In the genomic region with DNA sequence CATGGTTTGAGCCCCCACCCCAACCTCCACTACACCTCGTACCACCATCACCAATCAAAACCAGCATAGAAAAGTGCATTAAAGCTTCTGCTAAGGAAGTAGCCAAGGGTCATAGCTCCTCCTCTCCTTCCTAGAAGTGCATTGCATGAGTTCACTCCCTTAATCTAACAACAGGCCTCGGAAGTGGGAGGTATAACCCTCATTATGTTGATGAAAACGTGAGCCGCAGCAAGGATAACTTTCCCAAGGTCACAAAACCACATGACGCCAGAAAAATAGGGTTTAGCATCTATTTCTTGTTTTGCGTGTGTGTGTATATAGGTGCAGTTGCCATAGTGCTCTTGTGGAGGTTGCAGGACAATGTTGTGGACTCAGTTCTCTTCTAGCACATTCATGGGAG, we compare ENCODE assay signal across 29 mouse cellular contexts. TPM values are rescaled to one million over a fixed set of nuclear protein-coding genes. Genes with fewer than 3 reads are reported as not detected.
DNase-seq lines count a peak whose midpoint lies in the region; ATAC-seq and TF ChIP-seq lines count a peak whose summit lies in the region.
"Had no signal": no experiment of that assay in that cellular context is flagged by ENCODE, and none has a peak within 500 bp of the region (broad histone marks: within the 10 kb centered on the region; RNA-seq: fewer than 3 reads in every experiment).

No protein-coding gene starts in this region.

- TF ChIP-seq POLR2A in cerebellum, adult 2 months (IDR thresholded peaks at IDR 0.05; ENCODE audit: borderline replicate concordance, insufficient read depth, low read length), result no peak

- WGBS in cerebellum, adult 2 months, result 80% methylated on average over 6 of the region's 6 CpGs
- whole genome bisulfite sequencing in forebrain, postnatal 0 days, result 69% methylated on average over 6 of the region's 6 CpGs
- WGBS in forebrain, embryonic 11.5 days, result 77% methylated on average over 6 of the region's 6 CpGs
- 80% methylated on average over 6 of the region's 6 CpGs for WGBS in midbrain, embryonic 13.5 days
- 80% methylated on average over 6 of the region's 6 CpGs for WGBS in midbrain, postnatal 0 days

- no peak for TF ChIP-seq CTCF in cerebellum, adult 2 months (IDR thresholded peaks at IDR 0.05; ENCODE audit: borderline replicate concordance, insufficient read depth, low read depth, low read length)
- TF ChIP-seq CTCF in forebrain, postnatal 0 days (IDR thresholded peaks at IDR 0.05; ENCODE audit: low read depth), result no peak
- TF ChIP-seq CTCF in midbrain, postnatal 0 days (IDR thresholded peaks at IDR 0.05), result no peak

- no peak overlapping the region for H3K27ac ChIP-seq in cerebellum, adult 2 months (ENCODE audit: insufficient read depth, low read length)
- peak overlapping the region; percentile 96; the same call in 1 of the 2 replicates for H3K27ac ChIP-seq in forebrain, postnatal 0 days (ENCODE audit: low read depth, low read length)
- no peak overlapping the region for H3K27ac ChIP-seq in forebrain, embryonic 11.5 days (ENCODE audit: low read depth, low read length)
- H3K27ac ChIP-seq in midbrain, embryonic 13.5 days, result peak overlapping the region; percentile 94
- H3K27ac ChIP-seq in midbrain, postnatal 0 days (ENCODE audit: low read depth, low read length), result no peak overlapping the region
- H3K27ac ChIP-seq: heart, adult 2 months; heart, embryonic 10.5 days; heart, embryonic 13.5 days had no signal

- H3K9me3 ChIP-seq in forebrain, postnatal 0 days (ENCODE audit: low read length), result no peaks in the 10 kb centered on the region
- no peaks in the 10 kb centered on the region for H3K9me3 ChIP-seq in forebrain, embryonic 11.5 days (ENCODE audit: control insufficient read depth, low read length)
- H3K9me3 ChIP-seq in midbrain, embryonic 13.5 days, result no peaks in the 10 kb centered on the region
- no peaks in the 10 kb centered on the region for H3K9me3 ChIP-seq in midbrain, postnatal 0 days (ENCODE audit: low read length)
- H3K9me3 ChIP-seq: forebrain, embryonic 10.5 days; G1E; heart, embryonic 10.5 days; heart, embryonic 13.5 days; hindbrain, embryonic 13.5 days had no signal

- peak; percentile 35 for DNase-seq in cerebellum, adult 9-11 months
- DNase-seq in cerebellum, adult 2 months, result no peak
- DNase-seq in forebrain, postnatal 0 days, result no peak
- DNase-seq in forebrain, embryonic 11.5 days (ENCODE audit: low spot score), result no peak
- DNase-seq in midbrain, postnatal 0 days (ENCODE audit: low spot score), result no peak
- peak; percentile 55 for DNase-seq in R1 (ENCODE audit: low read depth, low spot score)
- DNase-seq: adrenal gland, adult 2 months; adrenal gland, postnatal 14 days; B cell, adult 2 months; cerebellum, adult 11 months; cerebellum, postnatal 10 days; cerebellum, postnatal 36 days; embryo, embryonic 11 days; gastrocnemius, postnatal 10 days; gastrocnemius, postnatal 36 days; heart, adult 2 months; heart, postnatal 14 days; heart, postnatal 4 days; kidney, adult 2 months had no signal

- peaks cover 4% of the 10 kb centered on the region; the same call in 1 of the 2 replicates for H3K36me3 ChIP-seq in forebrain, postnatal 0 days (ENCODE audit: insufficient read depth)
- no peaks in the 10 kb centered on the region; the same call in 1 of the 2 replicates for H3K36me3 ChIP-seq in forebrain, embryonic 11.5 days (ENCODE audit: control insufficient read depth, insufficient read depth, low read length)
- H3K36me3 ChIP-seq in midbrain, embryonic 13.5 days, result peaks cover 7% of the 10 kb centered on the region
- no peaks in the 10 kb centered on the region for H3K36me3 ChIP-seq in midbrain, postnatal 0 days (ENCODE audit: insufficient read depth, low read length)
- H3K36me3 ChIP-seq: G1E; heart, embryonic 10.5 days; heart, embryonic 13.5 days had no signal

- no peak overlapping the region for H3K9ac ChIP-seq in forebrain, postnatal 0 days
- H3K9ac ChIP-seq in forebrain, embryonic 11.5 days (ENCODE audit: low read length), result no peak overlapping the region
- no peak overlapping the region for H3K9ac ChIP-seq in midbrain, embryonic 13.5 days (replicated peaks)
- H3K9ac ChIP-seq in midbrain, postnatal 0 days (replicated peaks; ENCODE audit: low read length, poor library complexity, severe bottlenecking), result no peak overlapping the region
- H3K9ac ChIP-seq: heart, embryonic 13.5 days had no signal

- peaks cover 4% of the 10 kb centered on the region; the same call in 1 of the 2 replicates for H3K4me1 ChIP-seq in cerebellum, adult 2 months (ENCODE audit: control insufficient read depth, insufficient read depth, low read length)
- H3K4me1 ChIP-seq in forebrain, postnatal 0 days (ENCODE audit: insufficient read depth), result peaks cover 8% of the 10 kb centered on the region; the same call in 1 of the 2 replicates
- peaks cover 6% of the 10 kb centered on the region; the same call in 1 of the 2 replicates for H3K4me1 ChIP-seq in forebrain, embryonic 11.5 days (replicated peaks; ENCODE audit: control insufficient read depth, insufficient read depth, low read length)
- peaks cover 40% of the 10 kb centered on the region for H3K4me1 ChIP-seq in midbrain, embryonic 13.5 days (replicated peaks)
- peaks cover 5% of the 10 kb centered on the region for H3K4me1 ChIP-seq in midbrain, postnatal 0 days (ENCODE audit: insufficient read depth, low read length)

- H3K4me2 ChIP-seq in forebrain, postnatal 0 days (ENCODE audit: low read depth), result no peak overlapping the region
- H3K4me2 ChIP-seq in forebrain, embryonic 11.5 days (ENCODE audit: low read depth, low read length, severe bottlenecking), result no peak overlapping the region
- no peak overlapping the region for H3K4me2 ChIP-seq in midbrain, embryonic 13.5 days (replicated peaks)
- no peak overlapping the region for H3K4me2 ChIP-seq in midbrain, postnatal 0 days (ENCODE audit: low read depth, low read length, poor library complexity, severe bottlenecking)

- no peaks in the 10 kb centered on the region for H3K27me3 ChIP-seq in cerebellum, adult 2 months (ENCODE audit: control insufficient read depth, insufficient read depth, low read length)
- no peaks in the 10 kb centered on the region for H3K27me3 ChIP-seq in forebrain, postnatal 0 days (ENCODE audit: insufficient read depth, low read length)
- H3K27me3 ChIP-seq in forebrain, embryonic 11.5 days (ENCODE audit: control insufficient read depth, insufficient read depth, low read length), result no peaks in the 10 kb centered on the region
- no peaks in the 10 kb centered on the region for H3K27me3 ChIP-seq in midbrain, embryonic 13.5 days
- H3K27me3 ChIP-seq in midbrain, postnatal 0 days (ENCODE audit: insufficient read depth, low read length), result no peaks in the 10 kb centered on the region
- H3K27me3 ChIP-seq: hindbrain, embryonic 13.5 days had no signal

- ATAC-seq in forebrain, postnatal 0 days, result no peak
- no peak for ATAC-seq in forebrain, embryonic 11.5 days (replicated peaks; ENCODE audit: low FRiP score)
- no peak for ATAC-seq in midbrain, embryonic 13.5 days
- ATAC-seq in midbrain, postnatal 0 days (ENCODE audit: low FRiP score), result no peak
- ATAC-seq: intestine, postnatal 0 days; Patski had no signal

- H3K4me3 ChIP-seq in cerebellum, adult 2 months (replicated peaks; ENCODE audit: insufficient read depth, low read depth, low read length), result no peak overlapping the region
- H3K4me3 ChIP-seq in forebrain, postnatal 0 days (ENCODE audit: low read depth, low read length), result no peak overlapping the region
- no peak overlapping the region for H3K4me3 ChIP-seq in forebrain, embryonic 11.5 days (ENCODE audit: low read depth, low read length)
- no peak overlapping the region for H3K4me3 ChIP-seq in midbrain, embryonic 13.5 days (replicated peaks)
- H3K4me3 ChIP-seq in midbrain, postnatal 0 days (ENCODE audit: low read depth, low read length), result no peak overlapping the region
- H3K4me3 ChIP-seq: heart, adult 2 months had no signal

RNA-seq across cellular contexts. Expression of gene Fez1, which starts 9.7 kb away (rescaled TPM):
- polyA plus RNA-seq in cerebellum, adult 2 months (2012; rRNA removed), result 451 and 465 TPM in 2 replicates
- 586 and 786 TPM in 2 replicates for total RNA-seq in forebrain, postnatal 0 days (2014; rRNA removed)
- 644 and 657 TPM in 2 replicates for polyA plus RNA-seq in forebrain, postnatal 0 days (2015; fragmentation: Nextera tagmentation; extraction: Ambion mirVana)
- polyA plus RNA-seq in forebrain, embryonic 11.5 days (2014; fragmentation: Nextera tagmentation; extraction: Ambion mirVana), result 341 and 350 TPM in 2 replicates
- 624 and 647 TPM in 2 replicates for polyA plus RNA-seq in midbrain, embryonic 13.5 days (2015; fragmentation: Nextera tagmentation; extraction: Ambion mirVana)
- 371 and 469 TPM in 2 replicates for total RNA-seq in midbrain, postnatal 0 days (2014; rRNA removed)
- 530 and 548 TPM in 2 replicates for polyA plus RNA-seq in midbrain, postnatal 0 days (2015; fragmentation: Nextera tagmentation; extraction: Ambion mirVana)
- total RNA-seq: CH12.LX; granulocyte monocyte progenitor cell, adult 5-6 weeks had no signal
- polyA plus RNA-seq: G1E, Patski had no signal

RNA-seq across cellular contexts. Expression of gene Ei24, which starts 34.2 kb away (rescaled TPM):
- 112 and 113 TPM in 2 replicates for polyA plus RNA-seq in cerebellum, adult 2 months (2012; rRNA removed)
- 93.8 and 103 TPM in 2 replicates for total RNA-seq in forebrain, postnatal 0 days (2014; rRNA removed)
- 101 and 112 TPM in 2 replicates for polyA plus RNA-seq in forebrain, postnatal 0 days (2015; fragmentation: Nextera tagmentation; extraction: Ambion mirVana)
- 89.8 and 95.9 TPM in 2 replicates for polyA plus RNA-seq in forebrain, embryonic 11.5 days (2014; fragmentation: Nextera tagmentation; extraction: Ambion mirVana)
- 111 and 115 TPM in 2 replicates for polyA plus RNA-seq in midbrain, embryonic 13.5 days (2015; fragmentation: Nextera tagmentation; extraction: Ambion mirVana)
- 87.6 and 94.0 TPM in 2 replicates for total RNA-seq in midbrain, postnatal 0 days (2014; rRNA removed)
- 103 and 106 TPM in 2 replicates for polyA plus RNA-seq in midbrain, postnatal 0 days (2015; fragmentation: Nextera tagmentation; extraction: Ambion mirVana)

Comparison
In these comparisons a context has a peak if more than half of its experiments do, and no peak if none do; other contexts are left out.
1. DNase-seq: peak in cerebellum, adult 9-11 months (single experiment) and R1 (single experiment); none in cerebellum, adult 2 months (0 of 2), forebrain, postnatal 0 days (single experiment), forebrain, embryonic 11.5 days (single experiment) and midbrain, postnatal 0 days (single experiment).
2. H3K27ac ChIP-seq: peak in forebrain, postnatal 0 days (single experiment) and midbrain, embryonic 13.5 days (single experiment); none in cerebellum, adult 2 months (single experiment), forebrain, embryonic 11.5 days (single experiment) and midbrain, postnatal 0 days (single experiment).